Mouse (Mus musculus) retina, adult 2 months (tissue): ENCODE measurements around the gene Unc93b1.

Source experiments
- DNase-seq: peaks from one replicate; pipeline ENCODE4 v3.0.0-alpha.2; 2012; ENCODE audit warnings: low read depth, low spot score

Unc93b1 gene

DNA sequence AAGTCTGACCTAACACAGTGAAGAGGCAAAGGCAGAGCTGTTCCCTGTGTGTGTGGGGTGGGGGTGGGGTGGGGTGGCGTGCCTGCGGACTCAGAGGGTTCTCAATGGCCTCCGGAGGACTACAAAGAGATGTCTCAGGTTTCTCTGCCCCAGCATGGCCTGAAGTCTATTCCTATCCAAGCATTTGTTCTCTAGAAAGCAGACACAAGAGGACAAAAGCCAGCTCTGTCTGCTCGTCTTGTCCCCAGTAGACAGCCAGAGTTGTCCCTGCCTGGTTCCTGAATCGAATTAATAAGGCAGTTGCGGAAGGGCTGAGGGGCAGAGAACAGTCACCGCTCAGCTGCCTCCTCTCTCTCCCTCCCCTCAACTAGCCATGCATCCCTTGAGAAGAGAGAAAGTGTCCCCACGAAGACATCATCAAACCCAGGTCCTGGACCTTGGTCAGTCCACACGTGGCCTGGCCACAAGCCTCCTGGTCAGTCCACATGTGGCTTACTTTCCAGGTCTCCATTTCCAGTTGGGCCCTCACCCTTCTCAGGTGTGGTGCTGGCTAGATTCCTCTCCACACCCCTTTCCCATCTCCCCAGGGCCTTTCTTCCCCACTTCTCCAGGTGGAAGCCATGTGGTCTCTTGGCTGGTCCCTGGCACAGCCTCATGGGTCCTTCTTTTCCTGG, 48.7 kb downstream of the Unc93b1 start:
- no peak for DNase-seq

DNA sequence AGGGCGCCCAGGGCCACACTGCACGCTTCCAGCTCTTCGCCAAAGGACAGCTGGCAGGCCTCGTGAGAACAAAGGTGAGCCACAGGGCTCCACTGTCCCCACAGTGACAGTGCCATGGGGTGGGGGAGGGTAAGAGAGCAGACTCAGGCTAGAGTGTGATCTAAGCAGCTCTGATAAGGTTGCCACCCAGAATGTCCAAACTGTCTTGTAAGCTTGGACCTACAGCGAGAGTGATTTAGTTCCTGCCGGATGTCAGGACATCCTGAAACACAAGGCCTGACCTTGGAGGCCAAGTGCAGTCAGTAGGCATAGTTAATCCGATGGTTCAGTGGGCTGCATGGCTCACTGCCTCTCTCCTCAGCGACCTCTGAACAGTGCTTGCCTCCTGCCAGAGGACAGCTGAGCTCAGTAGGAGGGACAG, 50.3 kb downstream of the Unc93b1 start:
- no peak for DNase-seq

DNA sequence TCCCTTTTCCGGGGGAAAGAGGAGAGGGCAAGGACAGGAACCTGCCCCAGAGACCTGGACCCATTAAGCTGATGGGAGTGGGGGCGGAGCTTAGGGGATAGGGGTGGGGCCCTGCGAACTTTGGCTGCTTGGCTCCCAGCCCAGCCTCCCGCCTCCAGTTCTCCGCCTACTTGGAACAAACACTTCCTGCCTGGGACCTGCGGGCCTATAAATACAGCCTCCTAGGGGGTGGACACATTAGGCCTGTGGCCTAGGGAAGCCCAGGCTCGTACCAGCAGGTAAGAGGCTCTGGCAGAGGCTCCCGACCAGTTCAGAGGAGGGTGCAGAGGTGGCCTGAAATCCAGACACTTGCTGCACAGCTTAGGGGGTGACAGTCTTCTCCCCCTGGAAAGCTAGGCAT, 51.3 kb downstream of the Unc93b1 start, which contains the start of gene Acy3:
TSS of gene Acy3 (plus strand) at position 237 of the 400 bp plus-strand sequence.
- no peak for DNase-seq

DNA sequence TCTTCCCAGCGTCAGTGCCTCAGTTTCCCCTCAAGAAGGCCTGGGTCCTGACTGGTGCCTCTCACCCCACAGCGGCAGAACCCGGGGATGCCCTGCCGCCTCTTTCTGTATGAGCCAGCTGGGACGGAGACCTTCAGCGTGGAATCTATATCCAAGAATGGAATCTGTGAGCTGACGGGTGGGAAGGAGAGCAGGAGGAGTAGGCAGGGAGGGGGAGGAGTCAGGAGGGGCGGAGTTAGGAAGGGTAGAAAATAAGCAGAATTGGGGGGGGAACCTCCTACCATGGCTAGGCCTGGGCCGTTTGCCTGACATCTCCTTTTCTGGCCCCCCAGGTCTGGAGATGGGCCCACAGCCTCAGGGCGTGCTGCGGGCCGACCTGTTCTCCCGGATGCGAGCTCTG, 53.1 kb downstream of the Unc93b1 start:
- no peak for DNase-seq

DNA sequence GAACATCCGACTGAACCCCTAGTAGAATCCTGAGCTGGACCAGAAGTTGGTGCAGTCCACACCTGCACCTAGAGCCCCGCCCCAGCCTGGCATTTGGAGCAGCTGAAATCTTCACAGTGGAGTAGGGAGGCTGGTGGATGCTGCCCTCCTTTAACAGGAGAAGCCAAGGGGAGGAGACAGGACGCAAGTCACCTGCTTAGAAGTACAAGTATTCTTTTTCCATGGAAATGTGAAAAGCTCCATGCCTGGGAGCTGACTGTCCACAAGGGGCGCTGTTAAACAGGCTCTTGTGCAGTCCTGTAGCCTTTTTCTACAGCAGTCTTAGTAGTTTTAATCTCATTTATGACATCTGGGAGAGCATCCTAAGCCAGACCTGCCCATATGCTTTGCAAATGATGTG, 53.8 kb downstream of the Unc93b1 start:
- no peak for DNase-seq

DNA sequence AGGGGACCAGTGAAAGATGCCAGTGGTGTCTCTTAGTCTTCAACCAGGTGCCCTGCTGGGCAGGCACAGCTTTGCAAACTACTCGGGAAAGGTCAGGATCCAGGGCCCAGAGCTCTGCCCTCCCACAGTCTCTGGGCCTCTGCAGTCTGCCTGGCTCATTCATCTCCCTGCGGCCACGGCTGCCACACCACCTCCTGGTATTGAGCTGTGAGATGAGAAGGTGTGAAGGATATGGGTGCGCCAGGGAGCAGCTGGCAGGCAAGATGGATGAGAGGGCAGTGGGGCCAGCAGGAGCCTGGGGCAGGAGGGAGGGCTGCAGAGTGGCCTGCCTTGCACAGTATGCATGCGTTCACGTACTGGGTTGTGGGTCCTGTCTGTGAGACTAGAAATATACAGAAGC, 55.8 kb downstream of the Unc93b1 start:
- DNase-seq, result no peak

DNA sequence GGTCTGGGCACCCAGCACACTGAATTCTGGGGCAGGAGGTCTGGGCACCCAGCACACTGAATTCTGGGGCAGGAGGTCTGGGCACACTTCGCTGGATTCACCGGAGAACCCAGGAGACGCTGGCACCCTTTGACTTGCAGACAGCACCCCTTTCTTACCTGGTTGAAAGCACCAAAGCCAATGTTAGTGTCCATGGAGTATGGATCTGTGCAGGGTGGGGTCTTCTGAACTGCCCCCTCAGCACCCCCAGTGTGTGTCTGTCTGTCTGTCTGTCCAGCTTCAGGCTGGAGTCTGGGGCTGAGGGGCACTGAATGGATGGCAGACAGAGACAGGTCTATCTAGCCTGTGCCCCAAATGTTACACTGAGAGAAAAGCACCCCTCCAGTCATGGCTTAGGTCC, 56.6 kb downstream of the Unc93b1 start:
- DNase-seq, result no peak

DNA sequence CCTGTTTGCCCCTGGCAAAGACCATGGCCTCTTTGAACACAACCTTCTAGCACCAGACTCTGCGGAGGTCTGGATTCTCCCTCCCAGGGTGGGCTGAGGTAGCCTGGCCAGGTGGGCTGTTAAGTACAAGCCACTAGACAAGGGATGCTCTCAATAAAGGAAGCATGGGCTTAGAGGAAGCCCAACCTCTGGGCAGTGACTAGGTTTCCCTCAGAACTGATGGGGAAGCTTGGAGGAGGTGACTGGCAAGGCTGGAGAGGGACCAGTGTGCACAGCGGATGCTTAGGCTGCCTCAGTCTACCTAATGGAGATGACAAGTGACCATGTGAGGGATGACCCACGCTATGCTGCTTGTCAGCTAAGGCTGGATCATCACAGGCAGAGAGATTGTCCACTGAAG, 57.0 kb downstream of the Unc93b1 start:
- DNase-seq, result no peak

DNA sequence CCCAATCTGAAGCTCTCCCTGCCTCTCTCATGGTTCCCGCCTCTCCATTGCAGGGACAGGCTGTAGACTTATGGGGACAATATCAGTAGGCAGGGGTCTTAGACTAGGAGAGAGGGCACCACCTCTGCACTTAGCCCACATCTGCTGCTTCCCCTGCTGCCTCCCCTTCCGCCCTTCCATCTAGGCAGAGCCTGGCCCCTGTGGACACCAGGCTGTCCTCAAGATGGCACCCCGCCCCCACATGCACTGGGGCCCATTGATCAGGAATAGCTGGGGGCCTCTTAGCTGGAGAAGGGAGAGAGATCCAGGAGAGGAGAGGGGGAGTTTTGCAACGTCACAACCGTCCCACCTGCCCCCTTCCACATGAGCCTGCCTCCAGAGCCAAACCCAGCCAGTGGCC, 57.4 kb downstream of the Unc93b1 start, which contains the start of gene Tbx10:
TSS of gene Tbx10 (plus strand) at position 337 of the 400 bp plus-strand sequence.
- DNase-seq, result no peak

DNA sequence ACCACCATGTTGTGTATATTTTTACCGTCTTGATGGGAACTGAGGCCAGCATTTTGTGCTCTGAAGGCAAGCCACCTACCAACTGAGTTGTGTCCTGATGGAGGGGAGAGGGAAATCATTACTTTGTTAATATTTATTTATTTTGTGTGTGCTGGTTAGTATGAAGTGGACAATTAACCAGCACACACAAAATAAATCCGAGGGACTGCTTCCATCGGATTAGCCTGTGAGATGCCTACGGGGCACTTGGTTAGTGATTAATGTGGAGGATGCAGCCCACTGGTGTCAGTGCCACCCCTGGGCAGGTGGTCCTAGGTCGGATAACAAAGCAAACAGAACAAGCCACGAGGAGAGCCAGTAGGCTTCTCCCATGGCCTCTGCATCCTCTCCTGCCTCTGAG, 59.9 kb downstream of the Unc93b1 start:
- no peak for DNase-seq

DNA sequence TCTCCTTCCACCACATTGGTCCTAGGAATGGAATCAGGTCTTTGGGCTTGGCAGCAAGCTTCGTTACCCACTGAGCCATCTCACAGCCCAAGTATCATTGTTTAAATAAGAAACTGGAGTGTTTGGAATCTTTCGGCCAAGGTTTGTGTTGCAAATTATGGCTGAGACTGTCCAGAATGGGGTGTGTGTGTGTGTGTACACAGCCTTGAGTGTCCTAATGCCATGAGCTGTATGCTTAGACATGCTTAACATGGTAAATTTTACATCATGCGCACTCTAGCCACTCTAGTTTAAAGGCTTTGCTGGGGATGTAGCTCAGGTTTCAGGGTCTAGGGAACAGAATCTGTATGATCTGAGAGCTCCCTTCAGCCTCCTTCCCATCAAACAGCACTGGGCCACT, 60.5 kb downstream of the Unc93b1 start:
- no peak for DNase-seq

DNA sequence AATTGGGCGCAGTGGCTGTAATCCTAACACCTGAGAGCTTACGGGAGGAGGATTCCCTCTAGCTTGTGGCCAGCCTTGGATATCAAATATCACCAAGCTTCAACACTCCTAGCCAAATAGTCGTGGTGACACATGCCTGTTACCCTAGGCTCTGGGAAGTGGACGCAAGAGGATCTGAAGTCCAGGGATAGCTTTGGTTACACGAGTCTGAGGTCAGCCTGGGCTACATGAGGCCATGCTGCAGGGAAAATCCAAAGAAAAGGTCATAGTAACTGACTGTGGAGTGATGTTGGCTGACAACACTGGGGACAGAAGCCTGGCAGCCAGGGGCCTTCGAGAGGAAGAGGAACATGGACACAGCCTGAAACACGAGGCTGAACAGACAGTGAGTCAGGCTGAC, 61.1 kb downstream of the Unc93b1 start:
- DNase-seq, result no peak

DNA sequence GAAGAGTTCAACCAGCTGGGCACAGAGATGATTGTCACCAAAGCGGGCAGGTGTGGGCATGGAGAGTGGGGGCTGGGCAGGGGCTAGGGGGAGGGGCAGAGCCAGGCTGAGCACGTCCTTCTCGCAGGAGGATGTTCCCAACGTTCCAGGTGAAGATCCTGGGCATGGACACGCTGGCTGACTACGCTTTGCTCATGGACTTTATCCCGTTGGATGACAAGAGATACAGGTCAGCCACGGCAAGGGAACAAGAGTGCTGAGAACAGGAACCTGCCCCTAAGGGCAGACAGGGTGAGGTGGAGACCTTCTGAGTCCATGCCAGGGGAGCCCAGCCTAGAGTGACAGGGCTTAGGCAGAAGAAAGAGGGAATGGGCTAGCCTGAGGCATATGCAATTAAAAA, 61.8 kb downstream of the Unc93b1 start:
- no peak for DNase-seq

DNA sequence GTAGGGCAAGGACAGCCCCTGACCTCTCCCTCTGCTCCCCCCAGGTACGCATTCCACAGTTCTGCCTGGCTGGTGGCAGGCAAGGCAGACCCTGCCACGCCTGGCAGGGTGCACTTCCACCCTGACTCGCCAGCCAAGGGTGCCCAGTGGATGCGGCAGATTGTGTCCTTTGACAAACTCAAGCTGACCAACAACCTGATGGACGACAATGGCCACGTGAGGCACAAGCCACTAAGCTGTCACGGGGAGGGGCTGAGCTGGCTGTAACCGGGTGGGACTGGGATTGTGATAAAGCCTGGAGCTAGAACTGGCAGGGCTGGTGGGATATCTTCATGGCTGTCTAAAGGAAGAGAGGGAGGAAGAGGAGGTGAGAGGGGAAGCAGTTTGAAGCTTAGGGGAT, 62.2 kb downstream of the Unc93b1 start:
- no peak for DNase-seq

DNA sequence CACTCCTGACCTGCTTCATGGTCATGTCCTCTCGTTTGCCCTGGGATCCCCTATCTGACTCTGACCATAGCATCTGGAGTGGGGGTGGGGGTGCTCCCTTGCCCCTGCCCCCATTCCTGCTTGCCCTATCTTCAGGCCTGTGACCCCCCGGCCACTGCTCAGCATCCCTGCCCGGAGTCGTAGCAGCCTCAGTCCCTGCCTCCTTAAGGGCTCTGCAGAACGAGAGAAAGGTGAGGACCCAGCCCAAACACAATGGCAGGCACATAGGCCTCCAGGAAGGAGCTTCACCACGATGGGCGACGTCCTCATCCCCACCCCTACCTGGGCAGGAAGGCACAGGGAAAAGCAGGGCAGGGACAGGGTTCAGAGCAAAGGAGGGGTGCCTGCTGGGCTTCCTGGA, 63.3 kb downstream of the Unc93b1 start:
- no peak for DNase-seq
